Mouse (Mus musculus): ENCODE results near the gene 7420426K07Rik.

7420426K07Rik gene

DNA sequence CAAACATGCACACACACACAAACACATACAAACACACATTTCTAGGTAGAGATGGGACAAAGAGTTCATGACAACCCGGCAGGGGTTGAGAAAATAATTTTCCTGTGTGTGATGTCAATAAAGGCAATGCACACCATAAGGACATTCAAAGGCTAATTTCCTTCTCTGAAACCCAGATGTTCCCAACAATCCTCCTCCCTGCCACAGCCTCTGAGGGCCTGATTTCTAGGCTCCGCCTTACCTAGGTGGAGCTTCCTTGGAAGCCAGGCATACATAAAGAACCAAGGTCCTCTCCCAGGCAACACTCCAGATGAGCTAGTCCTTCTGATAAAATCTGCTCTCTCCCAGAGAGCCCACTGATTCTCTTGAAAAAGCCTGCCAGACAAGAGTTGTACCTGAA lies at the start of gene 7420426K07Rik:
Gene 7420426K07Rik (plus strand): TSS at position 301 of the 400 bp plus-strand sequence.
- no peak for TF ChIP-seq GATA4 (IDR thresholded peaks at IDR 0.05; ENCODE audit: insufficient replicate concordance, low read length)

DNA sequence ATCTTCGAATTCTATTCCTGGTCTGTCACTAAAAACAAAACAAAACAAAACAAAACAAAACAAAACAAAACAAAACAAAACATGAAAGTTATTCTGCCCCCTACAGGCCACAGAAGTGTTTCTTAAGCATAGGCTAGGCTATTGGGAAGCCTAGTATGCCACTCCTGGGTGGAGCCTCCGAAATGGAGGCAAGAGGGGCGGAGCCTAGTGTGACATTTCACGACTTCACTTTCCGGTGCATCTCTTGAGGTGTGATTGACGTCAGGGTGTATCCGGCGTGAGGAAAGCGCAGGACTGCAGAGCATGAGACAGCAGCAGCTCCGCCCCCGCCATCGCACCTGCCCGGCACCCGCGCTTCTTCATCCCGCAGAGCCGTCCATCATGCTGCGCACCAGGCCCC lies 46.7 kb upstream of the 7420426K07Rik start, which contains the start of gene Prr23a2:
Gene Prr23a2 (plus strand): TSS at position 285 of the 400 bp plus-strand sequence.
- no peak for TF ChIP-seq GATA4 (IDR thresholded peaks at IDR 0.05; ENCODE audit: insufficient replicate concordance, low read length)

DNA sequence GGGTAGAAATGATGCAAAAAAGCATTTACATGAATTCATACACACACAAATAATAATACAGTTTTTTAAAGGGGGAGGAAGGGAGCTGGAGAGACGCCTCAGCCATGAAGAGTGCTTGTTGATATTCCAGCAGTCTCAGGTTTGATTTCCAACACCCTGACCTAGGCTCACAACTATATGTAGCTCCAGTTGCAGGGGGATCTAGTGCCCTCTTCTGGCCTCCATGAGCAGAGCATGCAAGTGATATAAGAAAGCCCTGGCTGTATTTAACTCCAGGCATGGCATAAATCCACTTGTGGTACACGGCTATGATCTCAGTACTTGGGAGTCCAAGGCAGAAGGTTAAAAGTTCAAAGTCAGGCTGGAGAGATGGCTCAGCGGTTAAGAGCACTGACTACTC lies 39.5 kb upstream of the 7420426K07Rik start:
- no peak for TF ChIP-seq GATA4 (IDR thresholded peaks at IDR 0.05; ENCODE audit: insufficient replicate concordance, low read length)

DNA sequence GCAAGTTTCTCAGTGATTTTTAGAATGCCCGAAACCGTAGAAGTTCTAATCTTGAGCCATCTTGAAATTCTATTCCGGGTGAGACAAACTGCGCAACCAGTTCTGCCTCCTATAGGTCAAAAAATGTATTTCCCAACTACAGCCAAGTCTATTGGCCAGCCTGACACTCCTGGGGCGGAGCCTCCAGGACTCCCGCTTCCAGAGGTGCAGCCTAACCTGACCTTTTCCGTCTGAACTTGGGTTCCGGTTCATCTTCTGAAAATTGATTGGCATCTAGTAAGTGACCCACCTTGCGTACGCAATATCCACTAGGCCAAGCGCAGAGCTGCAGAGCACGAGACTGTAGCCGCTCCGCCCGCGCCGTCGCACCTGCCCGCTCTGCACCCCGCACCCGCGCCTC lies 38.3 kb upstream of the 7420426K07Rik start, which contains the start of gene Prr23a3:
Gene Prr23a3 (plus strand): TSS at position 197 of the 400 bp plus-strand sequence.
- no peak for TF ChIP-seq GATA4 (IDR thresholded peaks at IDR 0.05; ENCODE audit: insufficient replicate concordance, low read length)

DNA sequence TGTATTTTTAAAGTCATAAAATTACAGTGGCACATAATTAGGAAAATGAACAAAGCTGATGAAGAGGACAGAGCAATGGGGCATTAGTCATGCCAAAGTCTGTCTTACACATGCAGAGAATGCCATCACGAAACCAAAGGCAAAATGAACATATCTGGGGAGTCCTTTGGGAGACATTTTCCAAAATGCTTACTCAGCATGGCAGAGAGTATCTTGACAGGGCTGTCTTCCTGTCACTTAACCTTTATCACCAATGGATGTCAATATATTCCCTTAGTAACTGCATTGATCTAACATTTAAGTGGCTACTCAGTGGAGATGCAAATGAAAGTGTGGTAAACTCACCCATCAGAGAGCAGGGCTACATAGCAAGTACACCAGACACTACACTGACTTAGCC lies 1.4 kb upstream of the 7420426K07Rik start:
- TF ChIP-seq GATA4 (IDR thresholded peaks at IDR 0.05; ENCODE audit: insufficient replicate concordance, low read length), result no peak

DNA sequence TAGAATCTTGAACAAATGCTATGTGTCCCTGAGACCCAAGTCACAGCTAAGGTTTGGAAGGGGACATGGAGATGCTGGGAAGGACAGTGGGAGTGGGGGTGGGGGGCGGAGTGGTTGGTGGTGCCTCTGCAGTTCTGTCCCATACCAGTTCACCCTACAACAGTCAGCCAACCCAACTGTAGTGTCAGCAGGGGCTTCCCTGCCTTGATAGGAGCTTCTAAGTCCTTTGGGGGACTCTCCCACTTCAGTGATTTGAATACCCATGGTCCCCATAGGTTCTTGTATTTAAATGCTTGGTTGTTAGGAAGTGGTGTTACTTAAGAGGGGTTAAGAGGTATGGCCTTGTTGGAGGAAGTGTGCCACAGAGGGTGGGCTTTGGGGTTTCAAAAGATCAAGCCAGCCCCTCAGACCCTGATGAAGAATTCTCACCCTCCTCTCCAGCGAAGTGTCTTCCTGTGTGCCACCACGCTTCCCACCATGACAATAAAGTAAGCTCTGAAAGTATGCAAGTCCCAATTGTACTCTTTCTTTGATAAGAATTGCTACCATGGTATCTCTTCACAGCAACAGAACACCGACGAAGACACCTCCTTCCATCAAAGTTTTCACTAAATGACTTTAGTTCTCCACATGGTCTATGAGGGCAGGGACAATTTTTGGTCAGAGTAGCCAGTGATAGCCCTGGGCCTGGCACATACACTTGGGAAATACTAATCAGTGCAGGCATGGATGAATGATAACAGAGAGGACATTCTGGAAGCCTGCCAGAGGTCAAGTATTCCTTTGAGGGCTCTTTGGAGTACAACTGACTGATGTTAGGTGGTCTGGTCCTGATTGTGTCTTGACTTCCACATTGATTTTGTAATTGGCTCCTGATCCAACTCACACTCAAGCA lies 18.0 kb downstream of the 7420426K07Rik start:
- no peak for TF ChIP-seq GATA4 (IDR thresholded peaks at IDR 0.05; ENCODE audit: insufficient replicate concordance, low read length)

DNA sequence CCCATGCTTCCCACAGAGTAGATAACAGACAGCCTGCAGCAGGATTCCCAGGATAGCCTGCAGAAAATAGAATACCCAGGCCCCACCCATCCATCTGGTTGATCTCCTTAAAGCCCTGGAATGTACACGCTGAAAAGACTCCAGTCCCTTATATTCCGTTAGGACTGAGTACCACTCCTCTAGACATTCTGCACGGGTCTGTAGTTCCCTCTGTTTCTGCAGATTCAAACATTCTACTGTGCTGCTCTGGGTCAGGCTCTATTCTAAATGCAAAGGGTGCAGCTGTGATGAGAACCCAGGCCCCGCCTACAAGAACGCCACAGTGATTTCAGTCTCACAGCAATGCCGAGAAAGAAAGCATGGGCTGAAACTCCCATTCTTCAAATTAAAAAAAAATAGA lies 20.2 kb downstream of the 7420426K07Rik start:
- TF ChIP-seq GATA4 (IDR thresholded peaks at IDR 0.05; ENCODE audit: insufficient replicate concordance, low read length), result no peak

DNA sequence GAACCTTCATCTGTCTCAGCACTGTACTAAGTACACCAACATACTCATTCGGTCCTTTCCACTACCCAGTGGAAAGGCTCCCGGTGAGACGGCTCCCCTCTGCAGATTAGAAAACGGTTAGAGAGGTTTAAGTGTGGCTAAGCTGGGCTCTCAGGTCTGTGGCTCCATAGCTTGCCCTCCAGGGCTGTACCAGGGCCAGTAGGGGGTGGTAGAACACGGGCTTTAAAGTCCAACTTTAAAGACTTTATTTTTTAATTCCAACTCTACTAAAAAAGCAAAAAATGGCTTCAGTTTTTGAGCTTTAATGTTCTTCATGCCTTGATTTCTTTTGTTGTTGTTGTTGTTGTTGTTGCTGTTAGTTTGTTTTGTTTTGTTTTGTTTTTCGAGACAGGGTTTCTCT lies 21.3 kb downstream of the 7420426K07Rik start:
- TF ChIP-seq GATA4 (IDR thresholded peaks at IDR 0.05; ENCODE audit: insufficient replicate concordance, low read length), result no peak

DNA sequence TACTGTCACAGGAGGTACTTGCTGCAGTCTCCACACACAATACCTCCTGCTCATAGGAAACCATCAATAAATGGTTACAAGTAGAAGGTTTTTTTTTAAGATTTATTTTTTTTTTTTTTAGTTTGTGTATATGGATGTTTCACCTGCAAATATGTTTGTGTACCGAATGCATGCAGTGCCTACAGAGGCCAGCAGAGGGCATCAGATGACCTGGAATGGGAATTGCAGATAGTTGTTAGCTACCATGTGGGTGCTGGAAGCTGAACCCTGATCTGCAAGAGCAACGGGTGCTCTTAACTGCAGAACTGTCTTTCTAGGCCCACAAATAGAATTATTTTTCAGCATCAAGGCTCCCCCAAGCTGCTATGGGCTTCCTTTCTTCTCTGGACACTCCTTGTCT lies 26.6 kb downstream of the 7420426K07Rik start:
- no peak for TF ChIP-seq GATA4 (IDR thresholded peaks at IDR 0.05; ENCODE audit: insufficient replicate concordance, low read length)

DNA sequence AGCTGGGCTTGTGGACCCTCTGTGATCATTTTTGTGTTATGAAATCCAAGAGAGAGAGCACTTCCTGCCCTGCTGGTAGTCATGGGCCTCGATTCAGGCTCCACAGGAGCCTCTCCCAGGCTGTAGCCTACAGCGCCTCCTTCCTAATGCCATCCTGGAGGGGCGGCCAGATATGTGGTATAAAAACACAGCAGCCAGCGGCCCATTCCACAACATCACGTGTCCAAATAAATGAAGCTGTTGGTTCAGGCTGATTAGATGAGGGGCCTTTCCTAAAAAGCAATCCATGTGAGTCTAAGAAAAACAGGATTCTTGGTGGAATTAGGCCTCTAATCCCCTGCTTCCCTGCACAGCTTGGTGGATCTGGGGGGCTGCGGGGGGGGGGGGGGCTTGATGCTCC lies 30.0 kb downstream of the 7420426K07Rik start:
- TF ChIP-seq GATA4 (IDR thresholded peaks at IDR 0.05; ENCODE audit: insufficient replicate concordance, low read length), result no peak

DNA sequence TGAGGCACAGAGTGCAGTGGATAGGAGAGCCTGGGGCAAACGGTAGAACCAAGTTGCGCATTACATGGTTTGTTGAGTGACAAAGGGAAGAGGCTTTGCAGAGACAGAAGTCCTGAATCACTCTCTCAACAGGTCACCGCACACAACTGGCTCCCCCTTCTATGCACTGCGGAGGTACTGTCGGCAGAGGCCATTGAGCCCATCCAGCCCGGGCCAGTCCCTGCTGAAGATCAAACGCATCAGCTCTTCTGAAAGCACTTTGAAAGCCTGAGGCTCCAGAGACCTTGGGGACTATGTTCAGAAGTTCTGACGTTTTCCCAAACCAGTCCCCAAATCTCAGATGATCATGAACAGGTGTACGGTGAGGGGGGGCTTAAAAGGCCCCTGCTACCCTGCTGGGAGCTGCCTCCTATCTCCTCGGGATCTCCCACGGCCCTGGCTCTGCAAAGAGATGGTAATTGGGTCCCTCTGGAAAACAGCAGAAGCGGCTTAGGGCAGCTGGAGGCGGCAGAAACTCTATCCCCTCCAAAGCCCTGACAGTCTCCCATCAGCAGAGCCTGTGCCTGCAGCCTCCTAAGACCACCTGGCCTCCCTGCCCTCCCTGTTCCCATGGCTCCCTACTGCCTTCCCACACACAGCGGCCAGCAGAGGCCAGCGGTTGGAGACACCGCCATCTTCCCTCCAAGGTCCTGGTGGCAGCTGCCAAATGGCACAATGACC lies 32.4 kb downstream of the 7420426K07Rik start:
- no peak for TF ChIP-seq GATA4 (IDR thresholded peaks at IDR 0.05; ENCODE audit: insufficient replicate concordance, low read length)

DNA sequence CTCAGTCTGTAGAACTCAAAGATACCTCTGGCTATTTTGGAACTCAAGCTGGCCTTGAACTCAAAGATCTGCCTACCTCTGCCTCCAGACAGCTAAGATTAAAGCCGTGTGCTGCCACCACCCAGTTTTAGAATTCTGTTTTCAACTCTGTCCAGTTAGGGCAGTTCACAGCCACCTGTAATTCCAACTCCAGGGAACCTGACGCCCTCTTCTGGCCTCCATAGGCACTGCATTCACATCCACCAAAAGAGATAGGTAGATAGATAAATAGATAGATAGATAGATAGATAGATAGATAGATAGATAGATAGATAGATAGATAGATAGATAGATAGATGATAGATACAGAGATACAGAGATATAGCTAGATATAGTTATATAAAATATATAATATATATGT lies 36.4 kb downstream of the 7420426K07Rik start:
- no peak for TF ChIP-seq GATA4 (IDR thresholded peaks at IDR 0.05; ENCODE audit: insufficient replicate concordance, low read length)

DNA sequence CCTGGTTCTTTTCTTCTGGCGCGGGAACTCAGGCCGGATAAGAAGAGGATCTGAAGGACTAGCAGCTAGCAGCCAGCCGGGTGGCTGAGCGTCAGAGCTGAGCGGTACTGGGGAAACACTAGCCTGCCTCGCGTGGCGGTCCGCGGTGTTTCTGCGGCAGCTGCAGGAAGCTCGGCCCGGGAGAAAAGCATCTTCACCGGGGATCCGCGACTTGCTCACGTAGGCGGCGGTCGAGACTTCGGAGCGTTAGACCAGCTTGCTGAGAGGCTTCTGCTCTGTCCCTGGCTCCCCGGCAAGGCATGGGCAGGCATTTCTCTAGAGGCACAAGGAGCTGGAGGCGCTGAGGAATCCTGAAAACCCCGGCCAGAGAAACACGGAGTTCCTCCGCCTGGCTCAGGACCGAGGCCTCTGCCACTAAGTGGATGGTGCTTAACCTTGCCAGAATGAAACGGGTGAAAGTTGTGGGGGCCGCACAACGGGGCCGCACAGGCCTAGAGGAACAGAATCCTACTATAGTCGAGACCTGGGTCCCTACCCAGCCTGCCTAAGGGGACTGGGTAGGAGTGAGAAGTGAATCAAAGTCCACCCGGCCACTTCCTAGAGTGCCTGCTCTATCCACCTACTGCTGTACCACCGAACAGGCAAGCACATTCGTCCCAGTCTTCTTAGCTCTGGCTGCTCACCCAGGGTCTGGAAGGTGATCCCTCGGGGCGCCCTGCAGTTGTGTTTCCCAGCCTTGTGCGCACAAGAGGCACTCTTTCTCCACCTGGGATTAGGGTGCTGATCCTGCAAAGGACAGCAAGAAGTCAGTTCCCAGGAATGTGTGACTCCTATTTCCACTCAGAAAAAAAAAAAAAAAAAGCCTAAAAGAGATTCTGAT lies 49.5 kb downstream of the 7420426K07Rik start:
- no peak for TF ChIP-seq GATA4 (IDR thresholded peaks at IDR 0.05; ENCODE audit: insufficient replicate concordance, low read length)

DNA sequence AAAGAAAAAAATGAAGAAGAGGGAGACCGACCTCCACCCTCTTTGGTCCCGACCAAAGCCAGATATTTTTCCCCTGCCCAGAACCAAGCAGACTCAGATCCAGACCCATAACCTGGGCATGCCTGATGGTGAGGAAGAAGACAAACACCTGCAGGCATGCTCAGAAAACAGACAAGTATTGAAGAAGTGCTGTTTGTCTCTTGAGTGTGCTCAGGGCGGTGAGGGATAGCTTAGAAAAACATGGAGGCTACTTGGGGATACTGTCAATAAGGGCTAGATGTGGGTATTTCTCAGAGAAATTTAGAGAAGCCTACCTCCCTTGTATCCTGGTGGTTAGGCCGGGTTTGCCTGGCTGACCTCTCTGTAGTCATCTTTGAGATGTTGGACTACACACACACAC lies 50.4 kb downstream of the 7420426K07Rik start:
- TF ChIP-seq GATA4 (IDR thresholded peaks at IDR 0.05; ENCODE audit: insufficient replicate concordance, low read length), result no peak

DNA sequence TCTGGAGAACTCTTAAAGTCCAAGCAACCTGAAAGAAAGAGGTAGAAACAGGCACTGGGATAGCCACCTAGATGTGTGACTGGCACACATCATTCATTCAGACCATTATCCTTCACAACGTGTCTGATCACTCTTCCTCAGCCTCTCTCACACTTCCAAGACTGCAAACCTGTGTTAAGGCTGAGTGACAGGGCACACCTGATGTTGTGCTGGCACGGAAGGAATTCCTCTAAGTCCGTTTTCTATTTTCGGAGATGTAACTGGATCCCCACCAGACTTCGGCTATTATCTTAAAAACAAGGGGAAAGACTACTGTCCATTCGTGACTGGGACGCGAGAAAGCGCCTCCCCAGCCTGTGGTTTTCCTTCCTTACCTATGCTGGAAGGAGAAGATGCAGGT lies 50.9 kb downstream of the 7420426K07Rik start:
- no peak for TF ChIP-seq GATA4 (IDR thresholded peaks at IDR 0.05; ENCODE audit: insufficient replicate concordance, low read length)

Measured in liver, adult (tissue).